Mouse (Mus musculus): Measurements from ENCODE around the gene Gm49318. TPM values are rescaled to one million over a fixed set of nuclear protein-coding genes. Genes with fewer than 3 reads are reported as not detected.

Gm49318 gene
- polyA plus RNA-seq, 1 experiment from 2014 or later: not detected

DNA sequence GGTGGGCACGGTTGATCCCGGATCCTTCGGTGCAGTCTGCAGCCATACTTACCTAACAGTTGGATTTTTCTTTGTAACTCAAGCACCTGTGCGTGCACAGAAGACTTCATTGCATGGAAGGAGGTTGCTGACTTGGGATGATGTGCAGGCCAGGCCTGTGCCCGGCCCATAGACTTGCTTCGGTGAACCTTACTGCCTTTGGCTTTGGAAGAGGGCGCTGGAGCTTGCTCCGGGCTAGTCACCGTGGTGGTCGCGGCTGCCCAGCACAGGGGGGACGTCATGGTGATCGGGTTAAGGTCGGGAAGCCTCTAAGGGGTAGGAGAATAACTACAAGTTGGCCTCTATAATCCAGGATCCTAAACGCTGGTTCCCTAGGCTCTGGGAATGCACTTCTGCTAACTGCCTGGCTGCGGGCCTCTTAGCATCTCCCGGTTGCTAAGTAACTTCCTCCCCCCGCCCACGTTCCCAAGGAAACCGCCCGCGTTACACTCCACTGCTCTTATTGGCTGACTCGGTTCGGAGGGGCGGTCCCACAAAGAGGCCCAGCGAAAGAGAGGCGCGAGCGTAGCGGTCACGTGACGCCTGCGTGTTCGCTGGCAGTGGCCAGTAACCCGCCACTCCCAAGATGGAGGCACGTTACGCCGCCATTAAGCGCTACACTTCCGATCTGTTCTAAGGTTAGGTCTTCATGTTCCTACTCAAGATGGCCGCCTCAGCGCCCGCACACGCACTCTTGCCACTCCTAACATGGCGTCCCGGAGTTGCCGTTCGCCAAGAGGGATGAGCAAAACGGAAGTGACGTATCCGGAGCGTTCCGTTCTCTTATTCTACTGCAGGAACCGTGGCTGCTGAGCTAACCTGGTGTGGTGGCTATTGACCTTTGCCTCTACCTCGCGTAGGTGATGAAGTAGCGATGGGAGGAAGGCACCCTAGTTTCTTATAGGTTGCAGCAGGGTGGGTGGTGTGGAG, 68.6 kb downstream of the Gm49318 start, which contains the start of the genes Ccdc151 and Prkcsh:
Ccdc151 (minus strand) TSS at position 441 of the 969 bp plus-strand sequence.
Prkcsh (plus strand) TSS at position 613 of the 969 bp plus-strand sequence.
- WGBS: 6% methylated on average over 57 of the region's 57 CpGs
- H3K4me3 ChIP-seq: peak within 1 kb of the TSS; percentile 76
- peaks cover 38% of the 10 kb centered on the region for H3K36me3 ChIP-seq
- DNase-seq (ENCODE audit: low spot score): peak; percentile 98
- peak within 1 kb of the TSS; percentile 81 for H3K27ac ChIP-seq
- H3K27me3 ChIP-seq (ENCODE audit: low read depth, poor library complexity, severe bottlenecking): 0 out of 2 replicates have a peak, but pooled peaks cover 1% of the 10 kb centered on the region
- no peaks in the 10 kb centered on the region for H3K9me3 ChIP-seq (replicated peaks)
- peaks cover 30% of the 10 kb centered on the region for H3K4me1 ChIP-seq

GRCm38 (mm10) chr9:22001633-22002032, 69.4 kb downstream of the Gm49318 start:
- Histone ChIP-seq H3K36me3 (peaks cover 30% of the 10 kb centered on the region), H3K9me3 (replicated peaks) (no peaks in the 10 kb centered on the region), H3K4me1 (peaks cover 30% of the 10 kb centered on the region), H3K27ac (no peak overlapping the region; the same call in 1 of the 2 replicates), H3K27me3 (ENCODE audit: low read depth, poor library complexity, severe bottlenecking) (0 out of 2 replicates have a peak, but pooled peaks cover 5% of the 10 kb centered on the region), H3K4me3 (peak overlapping the region; percentile 76; the same call in 1 of the 2 replicates)
- DNase-seq (ENCODE audit: low spot score): no peak
- 85% methylated on average over 4 of the region's 4 CpGs for WGBS

- H3K27ac ChIP-seq: no peak overlapping the region
- no peaks in the 10 kb centered on the region for H3K9me3 ChIP-seq (replicated peaks)
- H3K36me3 ChIP-seq: peaks cover 16% of the 10 kb centered on the region
- peaks cover 26% of the 10 kb centered on the region for H3K4me1 ChIP-seq
- 0 out of 2 replicates have a peak, but pooled peaks cover 5% of the 10 kb centered on the region for H3K27me3 ChIP-seq (ENCODE audit: low read depth, poor library complexity, severe bottlenecking)
- DNase-seq (ENCODE audit: low spot score): no peak
- H3K4me3 ChIP-seq: no peak overlapping the region
- WGBS: 94% methylated on average over 6 of the region's 6 CpGs
These were observed 70.8 kb downstream of the Gm49318 start for GRCm38 (mm10) chr9:22000296-22000695.

DNA sequence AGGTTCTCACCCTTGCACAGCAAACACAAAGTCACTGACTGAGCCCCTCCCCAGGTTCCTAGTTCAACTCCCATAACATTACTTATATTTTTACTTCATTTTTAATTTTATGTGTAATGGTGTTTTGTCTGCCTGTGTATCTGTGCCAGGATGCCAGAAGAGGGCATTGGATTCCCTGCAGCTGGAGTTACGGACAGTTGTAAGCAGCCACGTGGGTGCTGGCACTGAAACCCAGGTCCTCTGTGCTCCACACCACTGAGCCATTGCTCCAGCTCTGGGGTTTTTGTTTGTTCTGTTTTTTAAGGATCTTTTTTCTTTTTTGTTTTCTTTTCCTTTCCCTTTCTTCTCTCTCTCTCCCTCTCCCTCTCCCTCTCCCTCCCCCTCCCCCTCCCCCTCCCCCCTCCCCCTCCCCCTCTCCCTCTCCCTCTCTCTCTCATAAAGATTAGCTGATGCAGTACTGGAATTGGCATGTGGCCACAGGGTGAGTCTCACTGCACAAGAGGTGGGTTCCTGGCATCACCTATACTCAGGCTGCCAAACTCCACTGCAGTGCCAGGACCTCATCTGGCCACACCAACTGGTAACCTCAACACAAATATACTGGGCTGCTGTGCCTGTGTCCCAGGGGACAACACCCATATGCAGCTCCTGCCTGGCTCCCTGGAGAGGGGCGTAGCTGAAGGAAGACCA, 74.7 kb downstream of the Gm49318 start:
- Histone ChIP-seq H3K36me3 (no peaks in the 10 kb centered on the region), H3K4me3 (no peak overlapping the region), H3K9me3 (replicated peaks) (no peaks in the 10 kb centered on the region), H3K27ac (no peak overlapping the region), H3K4me1 (no peaks in the 10 kb centered on the region), H3K27me3 (ENCODE audit: low read depth, poor library complexity, severe bottlenecking) (peaks cover 38% of the 10 kb centered on the region)
- WGBS: 82% methylated on average over 3 of the region's 3 CpGs
- DNase-seq (ENCODE audit: low spot score): no peak

- Histone ChIP-seq H3K9me3 (replicated peaks) (no peaks in the 10 kb centered on the region), H3K4me1 (peaks cover 30% of the 10 kb centered on the region), H3K4me3 (no peak overlapping the region), H3K36me3 (no peaks in the 10 kb centered on the region), H3K27ac (no peak overlapping the region), H3K27me3 (ENCODE audit: low read depth, poor library complexity, severe bottlenecking) (peaks cover 75% of the 10 kb centered on the region)
- WGBS: 79% methylated on average over 4 of the region's 4 CpGs
- no peak for DNase-seq (ENCODE audit: low spot score)
These were observed 78.8 kb downstream of the Gm49318 start for GRCm38 (mm10) chr9:21992227-21992626.

GRCm38 (mm10) chr9:21989230-21990110, 81.6 kb downstream of the Gm49318 start, which contains the start of gene Rgl3:
Rgl3 (minus strand) TSS chr9:21989446.
- Histone ChIP-seq H3K27ac (peak within 1 kb of the TSS; percentile 40; the same call in 1 of the 2 replicates), H3K4me3 (peak within 1 kb of the TSS; percentile 59), H3K27me3 (ENCODE audit: low read depth, poor library complexity, severe bottlenecking) (peaks cover 95% of the 10 kb centered on the region), H3K4me1 (peaks cover 30% of the 10 kb centered on the region), H3K36me3 (no peaks in the 10 kb centered on the region), H3K9me3 (replicated peaks) (no peaks in the 10 kb centered on the region)
- WGBS: under 1% methylated on average over 42 of the region's 42 CpGs
- DNase-seq (ENCODE audit: low spot score): peak; percentile 76

DNA sequence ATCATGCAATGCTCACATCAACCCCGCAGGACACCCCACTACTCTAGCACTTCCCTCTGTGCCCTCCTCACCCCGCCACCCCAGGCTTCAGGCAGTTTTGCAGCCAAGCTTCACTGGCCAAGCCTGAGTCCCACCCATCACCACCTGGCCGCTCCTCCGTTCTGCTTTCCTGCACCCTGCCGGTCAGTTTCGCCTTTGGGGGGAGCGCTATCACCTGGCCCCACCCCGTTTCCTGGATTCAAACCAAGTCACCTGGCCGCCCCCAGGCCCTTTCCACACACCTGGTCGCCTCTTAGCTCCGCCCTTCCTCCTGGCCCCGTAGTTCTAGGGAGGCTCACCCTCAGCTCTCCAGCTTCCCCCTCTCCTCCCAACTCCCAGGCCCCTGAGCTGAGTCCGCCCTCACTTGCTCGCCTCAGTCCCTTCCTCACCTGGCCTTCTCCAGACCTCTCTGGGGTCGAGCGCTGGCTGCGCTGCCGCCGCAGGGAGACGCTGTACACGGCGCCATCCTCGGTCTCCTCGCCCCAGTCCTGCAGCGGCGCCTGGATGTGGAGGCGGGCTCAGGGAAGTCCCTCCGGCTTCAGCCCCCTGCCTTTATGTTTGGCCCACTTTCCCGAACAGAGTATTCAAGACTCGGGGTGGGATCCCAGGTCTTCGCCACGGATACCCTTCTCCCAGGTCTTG, 82.5 kb downstream of the Gm49318 start:
- Histone ChIP-seq H3K4me3 (peak overlapping the region; percentile 59), H3K27ac (0 out of 2 replicates have a peak overlapping the region, but pooled peaks have one; percentile 40), H3K4me1 (peaks cover 30% of the 10 kb centered on the region), H3K27me3 (ENCODE audit: low read depth, poor library complexity, severe bottlenecking) (peaks cover 100% of the 10 kb centered on the region), H3K9me3 (replicated peaks) (no peaks in the 10 kb centered on the region), H3K36me3 (no peaks in the 10 kb centered on the region)
- WGBS: 2% methylated on average over 32 of the region's 32 CpGs
- DNase-seq (ENCODE audit: low spot score): peak; percentile 62

- 9% methylated on average over 36 of the region's 36 CpGs for WGBS
- Histone ChIP-seq H3K27me3 (ENCODE audit: low read depth, poor library complexity, severe bottlenecking) (peaks cover 97% of the 10 kb centered on the region), H3K27ac (no peak overlapping the region), H3K9me3 (replicated peaks) (no peaks in the 10 kb centered on the region), H3K4me1 (peaks cover 30% of the 10 kb centered on the region), H3K36me3 (no peaks in the 10 kb centered on the region), H3K4me3 (peak overlapping the region; percentile 59)
- no peak for DNase-seq (ENCODE audit: low spot score)
These were observed 83.3 kb downstream of the Gm49318 start for GRCm38 (mm10) chr9:21987592-21988342.

Small RNAs within 50 kb of the gene (microRNA-seq; reads per million reads assigned to microRNA genes)
- gene Mir7084: not detected

Other genes with a start within 250 kb of the Gm49318 start
- 1.2 and 1.6 TPM in 2 replicates for gene Angptl8, start 235.7 kb downstream of the Gm49318 start, polyA plus RNA-seq (2016; fragmentation: Nextera tagmentation; extraction: Ambion mirVana)
- gene Dock6, start 218.6 kb downstream of the Gm49318 start, polyA plus RNA-seq (2016; fragmentation: Nextera tagmentation; extraction: Ambion mirVana): 46.0 and 52.0 TPM in 2 replicates
- gene Rab3d, start 153.1 kb downstream of the Gm49318 start, polyA plus RNA-seq (2016; fragmentation: Nextera tagmentation; extraction: Ambion mirVana): 2.7 and 5.0 TPM in 2 replicates
- gene Ccdc159, start 143.8 kb downstream of the Gm49318 start, polyA plus RNA-seq (2016; fragmentation: Nextera tagmentation; extraction: Ambion mirVana): 3.0 and 3.9 TPM in 2 replicates
- gene Tmem205, start 143.7 kb downstream of the Gm49318 start, polyA plus RNA-seq (2016; fragmentation: Nextera tagmentation; extraction: Ambion mirVana): 31.1 and 33.5 TPM in 2 replicates
- gene Plppr2, start 134.2 kb downstream of the Gm49318 start, polyA plus RNA-seq (2016; fragmentation: Nextera tagmentation; extraction: Ambion mirVana): 6.4 and 7.8 TPM in 2 replicates
- gene Swsap1, start 115.5 kb downstream of the Gm49318 start, polyA plus RNA-seq (2016; fragmentation: Nextera tagmentation; extraction: Ambion mirVana): 7.3 and 8.2 TPM in 2 replicates
- gene Epor, start 107.8 kb downstream of the Gm49318 start, polyA plus RNA-seq (2016; fragmentation: Nextera tagmentation; extraction: Ambion mirVana): 7.6 and 8.2 TPM in 2 replicates
- gene Rgl3, start 81.8 kb downstream of the Gm49318 start, polyA plus RNA-seq (2016; fragmentation: Nextera tagmentation; extraction: Ambion mirVana): 5.1 and 5.7 TPM in 2 replicates
- gene Ccdc151, start 68.6 kb downstream of the Gm49318 start, polyA plus RNA-seq (2016; fragmentation: Nextera tagmentation; extraction: Ambion mirVana): 2.0 TPM in 2 replicates
- 111 and 113 TPM in 2 replicates for gene Prkcsh, start 68.5 kb downstream of the Gm49318 start, polyA plus RNA-seq (2016; fragmentation: Nextera tagmentation; extraction: Ambion mirVana)
- 0.06 and 0.10 TPM in 2 replicates for gene Elavl3, start 19.2 kb downstream of the Gm49318 start, polyA plus RNA-seq (2016; fragmentation: Nextera tagmentation; extraction: Ambion mirVana)
- gene Zfp653, start 117 bp upstream of the Gm49318 start, polyA plus RNA-seq (2016; fragmentation: Nextera tagmentation; extraction: Ambion mirVana): 11.0 TPM in 2 replicates
- gene Ecsit, start 14.2 kb upstream of the Gm49318 start, polyA plus RNA-seq (2016; fragmentation: Nextera tagmentation; extraction: Ambion mirVana): 38.9 and 46.4 TPM in 2 replicates
- 0.89 and 2.4 TPM in 2 replicates for gene Cnn1, start 28.0 kb upstream of the Gm49318 start, polyA plus RNA-seq (2016; fragmentation: Nextera tagmentation; extraction: Ambion mirVana)
- 233 and 257 TPM in 2 replicates for gene Elof1, start 45.9 kb upstream of the Gm49318 start, polyA plus RNA-seq (2016; fragmentation: Nextera tagmentation; extraction: Ambion mirVana)
- gene Acp5, start 64.5 kb upstream of the Gm49318 start, polyA plus RNA-seq (2016; fragmentation: Nextera tagmentation; extraction: Ambion mirVana): 16.7 and 22.9 TPM in 2 replicates
- 47.1 and 47.3 TPM in 2 replicates for gene Pigyl, start 85.6 kb upstream of the Gm49318 start, polyA plus RNA-seq (2016; fragmentation: Nextera tagmentation; extraction: Ambion mirVana)
- gene Zfp872, start 116.8 kb upstream of the Gm49318 start, polyA plus RNA-seq (2016; fragmentation: Nextera tagmentation; extraction: Ambion mirVana): 0.10 and 0.18 TPM in 2 replicates
- gene Zfp809, start 154.5 kb upstream of the Gm49318 start, polyA plus RNA-seq (2016; fragmentation: Nextera tagmentation; extraction: Ambion mirVana): 10.3 and 12.7 TPM in 2 replicates
- gene Zfp599, start 188.6 kb upstream of the Gm49318 start, polyA plus RNA-seq (2016; fragmentation: Nextera tagmentation; extraction: Ambion mirVana): 8.7 and 9.5 TPM in 2 replicates
- gene Zfp810, start 236.4 kb upstream of the Gm49318 start, polyA plus RNA-seq (2016; fragmentation: Nextera tagmentation; extraction: Ambion mirVana): 23.3 and 36.1 TPM in 2 replicates

Measured in limb, embryonic 10.5 days (tissue).